9 mouse cellular contexts compared by ENCODE assay signal in genomic region chr13:103779922-103780585, GRCm38 (mm10). TPM values are rescaled to one million over a fixed set of nuclear protein-coding genes. Genes with fewer than 3 reads are reported as not detected.
A peak's percentile ranks its signal among the peaks of the same experiment; 100 is the strongest.
DNase-seq lines count a peak whose midpoint lies in the region; ATAC-seq and TF ChIP-seq lines count a peak whose summit lies in the region.
"Had no signal": no experiment of that assay in that cellular context is flagged by ENCODE, and none has a peak within 500 bp of the region (broad histone marks: within the 10 kb centered on the region; RNA-seq: fewer than 3 reads in every experiment).

No protein-coding gene starts in this region.

- no peaks in the 10 kb centered on the region for H3K9me3 ChIP-seq in forebrain, embryonic 16.5 days (ENCODE audit: control insufficient read depth, low read length)
- H3K9me3 ChIP-seq: limb, embryonic 15.5 days had no signal

- no peak overlapping the region for H3K27ac ChIP-seq in bone marrow macrophage, adult 2 months (ENCODE audit: insufficient read depth, low read depth, low read length)
- H3K27ac ChIP-seq in forebrain, embryonic 16.5 days (ENCODE audit: low read length): no peak overlapping the region
- H3K27ac ChIP-seq: limb, embryonic 15.5 days had no signal

- peak; percentile 24 for TF ChIP-seq CTCF in C2C12 (IDR thresholded peaks at IDR 0.05; ENCODE audit: control insufficient read depth, insufficient read depth, insufficient read length)
- peak; percentile 74 for TF ChIP-seq CTCF in bone marrow macrophage, adult 2 months (IDR thresholded peaks at IDR 0.05; ENCODE audit: low read depth, low read length)

- no peak for TF ChIP-seq POLR2A in bone marrow macrophage, adult 2 months (IDR thresholded peaks at IDR 0.05; ENCODE audit: borderline replicate concordance, low read depth, low read length)

- no peaks in the 10 kb centered on the region for H3K79me2 ChIP-seq in C2C12 (ENCODE audit: control insufficient read depth, insufficient read depth)

- 35% methylated on average over 11 of the region's 11 CpGs for WGBS in forebrain, embryonic 16.5 days

- ATAC-seq in forebrain, embryonic 16.5 days: peak; percentile 74
- ATAC-seq in megakaryocyte-erythroid progenitor cell, adult 5-6 weeks (replicated peaks; ENCODE audit: low FRiP score, low TSS enrichment, poor library complexity, severe bottlenecking): peak; percentile 48

- no peaks in the 10 kb centered on the region for H3K79me3 ChIP-seq in C2C12 (ENCODE audit: low read depth)

- H3ac ChIP-seq in C2C12 (ENCODE audit: control insufficient read depth, insufficient read length, low read depth): no peak overlapping the region

- DNase-seq in gastrocnemius, postnatal 10 days: peak; percentile 23
- DNase-seq in gastrocnemius, postnatal 25 days: no peak
- DNase-seq in kidney, postnatal 4 days: peak; percentile 59
- peak; percentile 16 to 22 for DNase-seq in thymus, postnatal 36 days

- H3K4me1 ChIP-seq in bone marrow macrophage, adult 2 months (ENCODE audit: control insufficient read depth, insufficient read depth, low read length): no peaks in the 10 kb centered on the region
- peaks cover 5% of the 10 kb centered on the region for H3K4me1 ChIP-seq in forebrain, embryonic 16.5 days (replicated peaks; ENCODE audit: control insufficient read depth, insufficient read depth, low read length)

- no peaks in the 10 kb centered on the region for H3K36me3 ChIP-seq in C2C12 (ENCODE audit: control insufficient read depth, insufficient read depth)
- no peaks in the 10 kb centered on the region for H3K36me3 ChIP-seq in forebrain, embryonic 16.5 days (ENCODE audit: control insufficient read depth, insufficient read depth)
- H3K36me3 ChIP-seq: limb, embryonic 15.5 days had no signal

- no peaks in the 10 kb centered on the region for H3K27me3 ChIP-seq in C2C12 (ENCODE audit: control insufficient read depth, insufficient read depth, insufficient read length)
- H3K27me3 ChIP-seq in forebrain, embryonic 16.5 days (replicated peaks; ENCODE audit: control insufficient read depth, insufficient read depth, low read length): no peaks in the 10 kb centered on the region
- H3K27me3 ChIP-seq: limb, embryonic 15.5 days had no signal

- no peak overlapping the region for H3K4me2 ChIP-seq in forebrain, embryonic 16.5 days (ENCODE audit: low read length)
- H3K4me2 ChIP-seq: limb, embryonic 15.5 days had no signal

- H3K9ac ChIP-seq in forebrain, embryonic 16.5 days (replicated peaks; ENCODE audit: low read depth, low read length): no peak overlapping the region
- H3K9ac ChIP-seq: limb, embryonic 15.5 days had no signal

- no peak overlapping the region for H3K4me3 ChIP-seq in C2C12 (ENCODE audit: insufficient read depth, poor library complexity, severe bottlenecking)
- H3K4me3 ChIP-seq in bone marrow macrophage, adult 2 months (ENCODE audit: insufficient read depth, low read length): no peak overlapping the region
- H3K4me3 ChIP-seq in forebrain, embryonic 16.5 days (replicated peaks; ENCODE audit: low read length): no peak overlapping the region
- H3K4me3 ChIP-seq: limb, embryonic 15.5 days had no signal

TF ChIP-seq in C2C12, 6 proteins besides CTCF, POLR2A, EP300 and RAD21:
- TF ChIP-seq FOSL1 (IDR thresholded peaks at IDR 0.05; ENCODE audit: insufficient read depth, low read length, poor library complexity, severe bottlenecking) (no peak), MYOG (IDR thresholded peaks at IDR 0.05; ENCODE audit: control insufficient read depth, extremely low read depth, insufficient read length) (no peak), MAX (IDR thresholded peaks at IDR 0.05) (no peak), CEBPB (IDR thresholded peaks at IDR 0.05; ENCODE audit: low read depth) (no peak), MYOD1 (IDR thresholded peaks at IDR 0.05; ENCODE audit: control insufficient read depth, insufficient read length, low read depth) (no peak), USF1 (IDR thresholded peaks at IDR 0.05; ENCODE audit: low read depth) (no peak)

RNA-seq across cellular contexts. Expression of gene Srek1, which starts 5.6 kb away (rescaled TPM):
- total RNA-seq in gastrocnemius, postnatal 10 days (2021): 10 to 100 TPM; 25.5 to 43.0 TPM
- total RNA-seq in gastrocnemius, postnatal 25 days (2021): 10 to 100 TPM; 18.3 to 19.2 TPM
- 9.1 TPM for polyA plus RNA-seq in C2C12 (2012; fragmentation: generic; extraction: Trizol)
- 95.4 and 107 TPM in 2 replicates for polyA plus RNA-seq in bone marrow macrophage, adult 2 months (2012; ENCODE audit: insufficient read depth, insufficient read length, missing spikeins)
- 76.0 and 77.5 TPM in 2 replicates for polyA plus RNA-seq in forebrain, embryonic 16.5 days (2015; fragmentation: Nextera tagmentation; extraction: Ambion mirVana)
- 95.7 and 113 TPM in 2 replicates for total RNA-seq in megakaryocyte-erythroid progenitor cell, adult 5-6 weeks (2014; fragmentation: Nextera tagmentation)
- 108 and 122 TPM in 2 replicates for total RNA-seq in megakaryocyte-erythroid progenitor cell, adult 5-6 weeks (2017)
